Mouse (Mus musculus): Measurements from ENCODE around the gene Styx. TPM values are rescaled to one million over a fixed set of nuclear protein-coding genes. Genes with fewer than 3 reads are reported as not detected.

Styx gene
- polyA plus RNA-seq, 1 experiment from 2014 or later = 66.5 TPM

DNA sequence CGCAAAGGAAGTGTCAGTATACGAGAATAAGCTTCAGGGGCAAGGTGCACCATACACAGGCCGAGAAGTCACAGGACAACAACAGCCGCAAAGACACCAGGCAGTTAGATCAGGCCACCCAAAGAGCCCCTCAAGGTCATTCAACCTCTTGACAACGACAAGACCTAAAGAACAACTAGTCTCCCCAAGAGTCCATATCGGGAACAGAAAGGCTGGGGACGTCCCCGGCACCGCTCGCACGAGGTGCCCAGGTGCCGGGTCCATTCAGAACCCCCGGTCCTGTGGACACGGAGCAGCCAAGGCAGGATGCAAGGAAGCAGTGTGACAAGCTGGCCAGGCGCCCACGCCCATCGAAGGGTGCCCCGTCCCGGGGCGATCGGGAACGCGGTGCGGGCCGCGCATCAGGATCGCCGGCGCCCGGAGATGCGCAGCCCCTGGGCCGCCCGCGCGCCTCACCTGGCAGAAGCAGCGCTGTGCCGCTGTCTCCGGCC lies 32.9 kb upstream of the Styx start:
- no peak for DNase-seq
- WGBS = under 1% methylated on average over 36 of the region's 38 CpGs

DNA sequence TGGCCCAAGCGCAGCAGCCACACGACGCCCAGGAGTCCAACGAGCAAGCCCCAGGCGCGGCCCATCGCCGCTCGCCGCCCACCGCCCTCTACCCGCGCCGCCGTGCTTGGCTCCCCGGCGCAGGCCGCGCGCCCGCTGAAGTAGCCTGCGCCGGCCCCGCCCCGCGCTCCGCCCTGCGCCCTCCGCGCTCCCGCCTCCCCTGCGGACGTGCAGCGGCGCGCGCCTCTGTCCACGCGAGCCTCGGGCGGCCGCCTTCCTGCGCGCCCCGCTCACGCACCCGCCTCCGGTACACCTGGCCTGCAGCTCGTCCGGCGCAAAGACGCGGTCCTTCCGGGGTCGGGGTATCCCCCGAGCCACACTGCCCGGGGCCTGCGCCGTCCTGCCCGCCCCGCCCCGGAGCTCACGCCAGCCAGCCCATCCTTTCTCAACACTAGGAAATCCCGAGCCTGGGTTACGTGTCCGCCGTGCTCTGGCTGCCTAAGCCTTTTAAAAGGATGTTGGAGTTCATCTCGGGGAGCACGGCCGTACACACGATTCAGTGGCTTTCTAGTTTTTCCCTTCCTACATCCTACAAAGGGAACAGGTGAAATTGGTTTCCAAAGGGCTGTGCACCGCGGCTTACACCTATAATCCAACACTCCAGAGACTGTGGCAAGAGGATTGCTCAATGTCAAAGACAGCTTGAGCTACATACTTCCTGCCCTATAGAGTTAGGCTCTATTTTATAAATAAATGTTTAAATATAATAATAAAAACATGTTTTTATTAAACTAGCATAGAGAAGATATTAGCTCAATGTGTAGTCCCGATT lies 32.3 kb upstream of the Styx start, which contains the start of gene Ero1l:
Gene Ero1l, minus strand, starts transcription at position 346 of the 811 bp plus-strand sequence.
- no peaks in the 10 kb centered on the region for H3K27me3 ChIP-seq (ENCODE audit: control insufficient read depth, insufficient read depth, low read length)
- peak; percentile 96 for ATAC-seq (ENCODE audit: low FRiP score, low TSS enrichment)

More for the DNA sequence above, 32.9 kb upstream of the Styx start:
- peak overlapping the region; percentile 76 for H3K4me3 ChIP-seq (replicated peaks; ENCODE audit: low read depth, low read length)
- no peaks in the 10 kb centered on the region for H3K27me3 ChIP-seq (ENCODE audit: control insufficient read depth, insufficient read depth, low read length)
- peak; percentile 69; the same call in 1 of the 2 replicates for ATAC-seq (ENCODE audit: low FRiP score, low TSS enrichment)
- peak overlapping the region; percentile 96 for H3K27ac ChIP-seq (replicated peaks; ENCODE audit: low read depth, low read length)
- H3K36me3 ChIP-seq (ENCODE audit: control insufficient read depth, insufficient read depth, low read length) = no peaks in the 10 kb centered on the region
- H3K9ac ChIP-seq (replicated peaks; ENCODE audit: low read length) = peak overlapping the region; percentile 90
- H3K4me2 ChIP-seq (ENCODE audit: low read length) = peak overlapping the region; percentile 71
- peaks cover 27% of the 10 kb centered on the region for H3K4me1 ChIP-seq (ENCODE audit: control insufficient read depth, insufficient read depth, low read length)
- no peaks in the 10 kb centered on the region for H3K9me3 ChIP-seq (ENCODE audit: control insufficient read depth, low read length)

DNA sequence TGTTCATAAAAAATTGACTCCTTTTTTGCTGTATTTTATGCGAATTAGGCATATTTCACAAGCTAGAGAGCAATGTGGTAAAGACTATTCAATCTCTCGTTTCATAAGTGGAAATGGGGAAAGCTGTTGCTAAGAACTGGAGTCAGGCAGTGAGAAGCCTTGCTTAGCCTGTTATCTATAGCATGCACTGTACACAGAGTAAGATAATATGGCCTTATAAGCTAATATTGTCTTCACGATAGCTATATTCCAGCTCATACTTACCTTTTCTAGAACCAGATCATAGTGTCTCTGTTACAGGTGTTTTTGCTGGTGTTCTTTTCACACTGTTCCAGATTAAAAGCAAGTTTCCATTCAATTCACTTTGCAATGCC lies 31.7 kb upstream of the Styx start:
- Histone ChIP-seq H3K4me2 (ENCODE audit: low read length) (peak overlapping the region; percentile 71), H3K4me1 (ENCODE audit: control insufficient read depth, insufficient read depth, low read length) (peaks cover 27% of the 10 kb centered on the region), H3K9ac (replicated peaks; ENCODE audit: low read length) (peak overlapping the region; percentile 90; the same call in 1 of the 2 replicates), H3K4me3 (replicated peaks; ENCODE audit: low read depth, low read length) (peak overlapping the region; percentile 76; the same call in 1 of the 2 replicates), H3K27ac (replicated peaks; ENCODE audit: low read depth, low read length) (peak overlapping the region; percentile 96), H3K9me3 (ENCODE audit: control insufficient read depth, low read length) (no peaks in the 10 kb centered on the region), H3K36me3 (ENCODE audit: control insufficient read depth, insufficient read depth, low read length) (no peaks in the 10 kb centered on the region), H3K27me3 (ENCODE audit: control insufficient read depth, insufficient read depth, low read length) (no peaks in the 10 kb centered on the region)
- 62% methylated on average over 3 of the region's 3 CpGs for WGBS
- ATAC-seq (ENCODE audit: low FRiP score, low TSS enrichment) (no peak), DNase-seq (no peak)

More for the DNA sequence above, 32.3 kb upstream of the Styx start, which contains the start of gene Ero1l:
- peak within 1 kb of the TSS; percentile 71 for H3K4me2 ChIP-seq (ENCODE audit: low read length)
- H3K9ac ChIP-seq (replicated peaks; ENCODE audit: low read length) = peak within 1 kb of the TSS; percentile 90
- 1% methylated on average over 72 of the region's 74 CpGs for whole genome bisulfite sequencing
- H3K27ac ChIP-seq (replicated peaks; ENCODE audit: low read depth, low read length) = peak within 1 kb of the TSS; percentile 96
- H3K36me3 ChIP-seq (ENCODE audit: control insufficient read depth, insufficient read depth, low read length) = no peaks in the 10 kb centered on the region
- peaks cover 27% of the 10 kb centered on the region for H3K4me1 ChIP-seq (ENCODE audit: control insufficient read depth, insufficient read depth, low read length)
- peak; percentile 95 for DNase-seq
- H3K9me3 ChIP-seq (ENCODE audit: control insufficient read depth, low read length) = no peaks in the 10 kb centered on the region
- H3K4me3 ChIP-seq (replicated peaks; ENCODE audit: low read depth, low read length) = peak within 1 kb of the TSS; percentile 76

DNA sequence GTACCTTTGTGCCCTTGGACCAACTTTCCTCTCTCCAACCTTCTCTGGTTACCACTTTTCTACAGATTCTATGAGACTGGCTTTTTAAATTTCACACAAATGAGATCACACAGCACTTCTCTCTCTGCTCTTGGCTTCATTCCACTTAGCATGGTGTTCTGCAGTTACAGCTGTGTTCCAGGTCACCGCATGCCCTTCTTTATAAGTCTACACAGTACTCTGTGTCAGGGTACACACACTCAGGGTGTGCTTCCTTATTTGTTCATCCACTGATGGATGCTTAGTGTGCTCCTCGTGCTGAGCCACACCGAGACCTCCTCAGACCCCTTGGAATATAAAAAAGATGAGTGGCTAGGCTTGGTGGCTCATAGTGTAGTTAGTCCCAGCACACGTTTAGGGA lies 30.8 kb upstream of the Styx start:
- Histone ChIP-seq H3K4me1 (ENCODE audit: control insufficient read depth, insufficient read depth, low read length) (peaks cover 27% of the 10 kb centered on the region), H3K4me3 (replicated peaks; ENCODE audit: low read depth, low read length) (no peak overlapping the region), H3K9ac (replicated peaks; ENCODE audit: low read length) (no peak overlapping the region), H3K27me3 (ENCODE audit: control insufficient read depth, insufficient read depth, low read length) (no peaks in the 10 kb centered on the region), H3K4me2 (ENCODE audit: low read length) (no peak overlapping the region), H3K36me3 (ENCODE audit: control insufficient read depth, insufficient read depth, low read length) (no peaks in the 10 kb centered on the region), H3K9me3 (ENCODE audit: control insufficient read depth, low read length) (no peaks in the 10 kb centered on the region), H3K27ac (replicated peaks; ENCODE audit: low read depth, low read length) (no peak overlapping the region)
- no peak for ATAC-seq (ENCODE audit: low FRiP score, low TSS enrichment)
- no peak for DNase-seq
- WGBS = 79% methylated on average over 4 of the region's 4 CpGs

DNA sequence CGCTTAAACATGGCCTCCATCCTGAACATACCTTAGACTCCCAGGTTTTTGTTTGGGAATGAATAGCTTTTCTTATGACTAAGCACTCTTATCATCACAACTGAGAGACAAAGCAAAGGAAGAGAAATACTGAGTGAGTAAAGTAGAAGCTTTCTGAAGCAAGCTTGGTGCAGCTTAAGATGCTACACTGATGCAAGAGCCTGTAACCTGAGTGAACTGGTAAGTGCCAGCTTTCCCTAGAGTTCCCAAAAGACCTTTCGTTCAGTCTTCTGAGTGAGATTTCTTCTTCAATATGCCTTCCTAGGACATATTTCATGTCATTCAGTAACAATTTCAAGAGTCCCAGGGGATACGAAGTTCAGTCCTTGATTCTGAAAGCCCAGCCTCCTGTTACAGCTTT lies 29.8 kb upstream of the Styx start:
- Histone ChIP-seq H3K4me1 (ENCODE audit: control insufficient read depth, insufficient read depth, low read length) (peaks cover 19% of the 10 kb centered on the region), H3K27ac (replicated peaks; ENCODE audit: low read depth, low read length) (no peak overlapping the region), H3K9me3 (ENCODE audit: control insufficient read depth, low read length) (no peaks in the 10 kb centered on the region), H3K36me3 (ENCODE audit: control insufficient read depth, insufficient read depth, low read length) (no peaks in the 10 kb centered on the region), H3K9ac (replicated peaks; ENCODE audit: low read length) (no peak overlapping the region), H3K27me3 (ENCODE audit: control insufficient read depth, insufficient read depth, low read length) (no peaks in the 10 kb centered on the region), H3K4me3 (replicated peaks; ENCODE audit: low read depth, low read length) (no peak overlapping the region), H3K4me2 (ENCODE audit: low read length) (no peak overlapping the region)
- no peak for ATAC-seq (ENCODE audit: low FRiP score, low TSS enrichment)
- DNase-seq = no peak
- WGBS = 89% methylated on average over 3 of the region's 3 CpGs

DNA sequence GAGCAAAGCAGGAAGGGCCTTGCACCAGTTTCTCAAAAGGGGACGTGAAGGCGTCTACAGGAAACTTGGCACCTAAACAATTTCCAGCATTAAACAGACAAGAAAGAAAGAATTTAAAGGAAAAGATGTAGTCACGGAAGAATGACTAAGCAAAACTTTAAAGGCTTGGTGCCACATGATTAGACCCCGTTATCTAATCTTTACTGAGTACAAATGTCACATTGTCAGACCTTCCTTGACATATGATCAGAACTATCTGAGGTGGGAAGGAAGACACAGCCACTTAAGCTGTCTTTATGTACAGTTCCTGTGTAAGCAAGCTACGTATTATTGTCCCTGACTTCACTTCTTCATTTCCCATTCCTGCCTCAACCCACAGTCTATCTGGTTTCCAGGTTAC lies 29.3 kb upstream of the Styx start:
- no peak overlapping the region for H3K4me2 ChIP-seq (ENCODE audit: low read length)
- no peaks in the 10 kb centered on the region for H3K27me3 ChIP-seq (ENCODE audit: control insufficient read depth, insufficient read depth, low read length)
- DNase-seq (no peak), ATAC-seq (ENCODE audit: low FRiP score, low TSS enrichment) (no peak)
- WGBS = 87% methylated on average over 5 of the region's 5 CpGs
- peaks cover 14% of the 10 kb centered on the region for H3K4me1 ChIP-seq (ENCODE audit: control insufficient read depth, insufficient read depth, low read length)
- H3K4me3 ChIP-seq (replicated peaks; ENCODE audit: low read depth, low read length) = no peak overlapping the region
- H3K9ac ChIP-seq (replicated peaks; ENCODE audit: low read length) = no peak overlapping the region
- no peaks in the 10 kb centered on the region for H3K36me3 ChIP-seq (ENCODE audit: control insufficient read depth, insufficient read depth, low read length)
- no peak overlapping the region for H3K27ac ChIP-seq (replicated peaks; ENCODE audit: low read depth, low read length)
- no peaks in the 10 kb centered on the region for H3K9me3 ChIP-seq (ENCODE audit: control insufficient read depth, low read length)

DNA sequence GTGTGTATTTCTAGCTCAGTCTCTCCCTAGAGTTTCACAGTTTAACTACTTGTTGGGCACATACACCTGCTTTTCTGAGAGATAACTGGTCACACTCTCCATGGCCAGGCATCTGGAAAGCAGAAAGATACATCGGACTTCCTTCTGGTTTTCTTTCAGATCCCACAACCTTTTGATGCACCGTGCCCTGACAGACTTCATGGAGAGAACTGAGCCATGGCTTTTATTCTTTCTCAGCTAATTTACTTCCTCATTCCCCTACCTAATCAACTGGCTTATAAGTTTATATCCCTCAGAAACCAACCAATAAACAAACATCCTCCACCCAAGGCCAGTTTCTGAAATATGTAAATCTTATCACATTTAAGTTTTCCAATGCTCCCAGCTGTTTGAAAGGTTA lies 28.4 kb upstream of the Styx start:
- ATAC-seq (ENCODE audit: low FRiP score, low TSS enrichment) = no peak
- Histone ChIP-seq H3K27ac (replicated peaks; ENCODE audit: low read depth, low read length) (no peak overlapping the region), H3K36me3 (ENCODE audit: control insufficient read depth, insufficient read depth, low read length) (no peaks in the 10 kb centered on the region), H3K4me3 (replicated peaks; ENCODE audit: low read depth, low read length) (no peak overlapping the region), H3K4me2 (ENCODE audit: low read length) (no peak overlapping the region), H3K9me3 (ENCODE audit: control insufficient read depth, low read length) (no peaks in the 10 kb centered on the region), H3K27me3 (ENCODE audit: control insufficient read depth, insufficient read depth, low read length) (no peaks in the 10 kb centered on the region), H3K4me1 (ENCODE audit: control insufficient read depth, insufficient read depth, low read length) (peaks cover 7% of the 10 kb centered on the region), H3K9ac (replicated peaks; ENCODE audit: low read length) (no peak overlapping the region)
- no peak for DNase-seq
- WGBS = 91% methylated on average over 2 of the region's 2 CpGs

DNA sequence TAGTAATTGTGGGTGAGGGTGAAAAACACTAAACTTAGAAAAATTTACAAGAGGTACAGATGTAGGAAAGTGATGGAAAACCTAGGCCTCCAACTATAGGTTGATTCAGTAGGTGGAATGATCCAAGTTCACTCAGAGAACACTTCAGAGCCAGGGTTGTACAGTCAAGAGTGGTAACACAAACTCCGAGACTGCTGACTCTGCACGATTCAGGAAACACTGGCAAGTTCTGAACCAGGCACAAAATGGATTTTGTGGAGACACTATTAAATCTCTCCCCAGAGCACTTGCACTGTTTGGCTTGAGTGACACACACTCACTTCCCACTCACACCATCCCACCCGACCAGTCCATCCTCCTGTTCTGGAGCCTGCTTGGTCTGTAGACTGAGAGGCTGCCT lies 27.6 kb upstream of the Styx start:
- no peak for ATAC-seq (ENCODE audit: low FRiP score, low TSS enrichment)
- H3K4me1 ChIP-seq (ENCODE audit: control insufficient read depth, insufficient read depth, low read length) = peaks cover 6% of the 10 kb centered on the region; the same call in 1 of the 2 replicates
- no peak for DNase-seq
- H3K4me3 ChIP-seq (replicated peaks; ENCODE audit: low read depth, low read length) = no peak overlapping the region
- H3K9ac ChIP-seq (replicated peaks; ENCODE audit: low read length) = no peak overlapping the region
- H3K36me3 ChIP-seq (ENCODE audit: control insufficient read depth, insufficient read depth, low read length) = no peaks in the 10 kb centered on the region
- H3K4me2 ChIP-seq (ENCODE audit: low read length) = no peak overlapping the region
- WGBS = 92% methylated on average over 3 of the region's 3 CpGs
- H3K27ac ChIP-seq (replicated peaks; ENCODE audit: low read depth, low read length) = no peak overlapping the region
- no peaks in the 10 kb centered on the region for H3K9me3 ChIP-seq (ENCODE audit: control insufficient read depth, low read length)
- H3K27me3 ChIP-seq (ENCODE audit: control insufficient read depth, insufficient read depth, low read length) = no peaks in the 10 kb centered on the region

DNA sequence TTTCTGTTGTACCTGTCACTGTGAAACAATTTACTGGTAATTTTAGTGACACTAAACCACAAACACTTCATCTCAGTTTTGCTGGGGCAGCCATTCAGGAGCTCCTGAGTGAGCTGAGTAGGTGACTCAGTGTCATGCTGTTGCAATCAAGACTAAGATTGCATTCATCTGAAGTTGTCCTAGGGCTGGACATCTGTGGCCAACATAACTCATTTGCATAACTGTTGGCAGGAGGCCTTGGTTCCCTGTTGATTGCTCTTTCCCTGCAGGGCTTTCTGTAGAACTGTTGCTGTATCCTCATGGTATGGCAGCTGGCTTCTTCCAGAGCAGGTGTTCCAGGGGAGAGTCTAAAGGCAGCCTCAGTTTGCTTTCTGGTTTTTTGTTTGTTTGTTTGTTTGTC lies 25.4 kb upstream of the Styx start:
- Histone ChIP-seq H3K4me1 (ENCODE audit: control insufficient read depth, insufficient read depth, low read length) (no peaks in the 10 kb centered on the region), H3K27me3 (ENCODE audit: control insufficient read depth, insufficient read depth, low read length) (no peaks in the 10 kb centered on the region)
- DNase-seq = peak; percentile 17

More for the DNA sequence above, 25.4 kb upstream of the Styx start:
- Histone ChIP-seq H3K36me3 (ENCODE audit: control insufficient read depth, insufficient read depth, low read length) (no peaks in the 10 kb centered on the region), H3K4me2 (ENCODE audit: low read length) (no peak overlapping the region), H3K9ac (replicated peaks; ENCODE audit: low read length) (no peak overlapping the region), H3K9me3 (ENCODE audit: control insufficient read depth, low read length) (no peaks in the 10 kb centered on the region), H3K4me3 (replicated peaks; ENCODE audit: low read depth, low read length) (no peak overlapping the region), H3K27ac (replicated peaks; ENCODE audit: low read depth, low read length) (no peak overlapping the region)
- no peak for ATAC-seq (ENCODE audit: low FRiP score, low TSS enrichment)
